Mouse (Mus musculus) lung, postnatal 10 days (tissue): ENCODE data around the gene Gm3173.
"Not testable (repeated sequence)": the region's sequence is repeated elsewhere in the genome, so short reads cannot be mapped to it uniquely, and the experiment has no call there.

ENCODE experiments used
- DNase-seq: peaks from one replicate; pipeline ENCODE4 v3.0.0; 2021

Gm3173 gene

GRCm38 (mm10) chr14:4430692-4431091 lies at the start of gene Gm3173:
Gene Gm3173, plus strand, starts transcription at chr14:4430992.
- not testable (repeated sequence) for DNase-seq

DNA sequence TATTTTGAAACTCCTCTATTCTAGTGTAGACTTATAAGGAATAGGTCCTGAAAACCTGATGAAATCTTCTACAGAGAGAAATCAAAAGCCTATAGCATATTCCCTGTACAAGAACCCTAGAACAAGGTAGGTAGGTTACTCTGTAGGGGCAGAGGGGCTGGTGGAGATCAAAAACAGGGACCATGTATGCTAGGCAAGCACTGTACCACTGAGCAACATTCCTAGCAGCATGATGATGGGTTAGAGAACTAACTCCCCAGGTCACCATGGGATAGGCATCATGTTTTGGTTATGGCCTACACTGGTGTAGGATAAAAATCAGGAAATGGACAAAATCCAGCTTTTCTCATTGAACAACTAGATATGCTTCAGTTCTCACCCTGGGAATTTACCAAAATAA lies 45.2 kb upstream of the Gm3173 start:
- not testable (repeated sequence) for DNase-seq

DNA sequence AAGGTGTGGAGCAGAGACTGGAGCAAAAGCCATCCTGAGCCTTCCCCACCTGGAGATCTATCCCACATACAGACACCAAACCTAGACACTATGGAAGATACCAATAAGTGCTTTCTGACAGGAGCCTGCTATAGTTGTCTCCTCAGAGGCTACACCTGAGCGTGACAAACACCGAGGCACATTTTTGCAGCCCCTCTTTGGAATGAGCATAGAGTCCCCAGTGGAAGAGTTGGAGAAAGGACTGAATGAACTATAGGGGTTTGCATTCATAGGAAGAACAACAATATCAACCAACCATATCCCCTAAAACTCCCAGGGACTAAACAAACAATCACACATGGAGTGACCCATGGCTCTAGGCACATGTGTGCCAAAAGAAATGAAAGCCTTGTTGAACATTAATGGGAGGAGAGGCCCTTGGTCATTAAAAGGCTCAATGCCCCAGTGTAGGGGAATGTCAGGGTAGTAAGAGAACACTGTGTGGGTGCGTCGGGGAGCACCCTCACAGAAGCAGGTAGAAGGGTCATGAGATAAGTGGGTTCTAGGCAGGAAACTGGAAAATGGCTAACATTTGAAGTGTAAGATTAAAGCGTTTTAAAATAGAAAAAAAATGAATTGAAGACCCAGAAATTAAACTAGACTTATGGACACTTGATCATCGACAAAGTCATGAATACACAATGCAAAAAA lies 37.8 kb upstream of the Gm3173 start:
- DNase-seq = not testable (repeated sequence)

DNA sequence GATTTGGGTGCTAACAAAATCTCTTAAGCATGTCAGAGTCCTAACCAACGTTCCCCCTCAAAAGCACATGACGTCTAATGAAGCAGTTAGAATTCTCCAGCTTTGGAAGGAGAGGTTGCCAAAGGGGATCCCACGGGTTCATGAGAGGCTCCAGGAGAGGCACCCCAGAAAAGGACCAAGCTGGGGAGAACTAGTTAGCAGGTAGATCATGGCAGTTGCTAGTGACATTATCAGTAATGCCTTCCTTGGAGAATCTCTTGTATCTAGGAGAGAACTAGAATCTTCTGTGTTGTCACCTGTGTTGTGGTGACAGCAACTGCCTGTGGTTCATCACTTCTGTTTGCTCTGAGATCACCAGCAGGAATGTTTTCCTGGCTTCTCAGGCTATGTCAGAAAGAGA lies 33.6 kb upstream of the Gm3173 start, which contains the start of gene Gm3159:
Gene Gm3159 (plus strand): TSS at position 301 of the 400 bp plus-strand sequence.
- not testable (repeated sequence) for DNase-seq

DNA sequence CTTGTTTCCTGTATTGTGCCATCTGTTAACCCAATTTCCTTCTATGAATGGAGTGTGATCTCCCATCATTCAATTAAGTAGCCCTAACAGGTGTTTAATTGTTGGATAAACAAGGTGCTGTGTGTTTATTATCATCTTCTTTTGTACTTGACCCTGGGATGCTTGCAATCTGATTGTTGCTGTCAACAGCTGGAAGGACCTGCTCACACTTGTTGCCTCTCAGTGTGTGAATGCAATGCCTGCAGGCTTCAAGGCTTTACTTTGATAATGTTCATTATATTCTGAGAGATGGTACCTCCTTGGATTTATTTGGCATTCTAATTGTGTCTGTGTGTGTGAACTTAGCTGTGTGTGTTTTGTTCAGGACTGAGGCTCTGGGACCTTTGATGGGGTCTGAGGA lies 32.2 kb upstream of the Gm3173 start:
- DNase-seq = not testable (repeated sequence)

DNA sequence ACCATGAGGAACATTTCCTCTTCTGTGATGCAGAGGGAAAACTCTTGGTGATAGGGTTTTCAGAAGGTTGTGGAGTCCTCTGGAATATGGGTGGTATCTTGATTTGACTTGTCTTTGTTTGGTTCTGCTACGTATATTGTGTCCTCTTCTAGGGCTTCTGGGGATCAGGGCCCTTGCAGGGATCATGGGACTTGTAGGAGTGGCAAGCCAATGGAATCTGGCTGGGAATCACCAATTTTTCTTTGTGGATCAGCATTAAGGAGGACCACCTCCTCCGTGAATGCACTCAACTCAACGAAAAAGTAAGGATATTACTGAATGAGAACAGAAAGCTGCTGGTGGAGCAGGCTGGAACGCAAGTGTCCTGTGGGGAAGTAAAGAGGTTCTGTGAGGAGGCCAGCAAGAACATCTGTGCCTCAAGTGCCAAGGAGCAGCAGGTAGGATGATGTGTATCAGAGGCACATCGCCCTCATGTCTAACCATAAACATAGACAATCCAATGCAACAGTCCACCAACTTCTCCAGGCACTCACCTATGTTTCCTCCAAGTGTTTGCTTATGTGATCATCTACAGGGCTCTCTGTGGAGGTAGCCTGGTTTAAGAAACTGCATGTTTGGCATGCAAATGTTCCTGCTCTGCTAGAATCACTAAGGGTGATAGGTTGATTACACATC lies 30.5 kb upstream of the Gm3173 start:
- DNase-seq = not testable (repeated sequence)

- DNase-seq = not testable (repeated sequence)
These were observed 29.5 kb upstream of the Gm3173 start for GRCm38 (mm10) chr14:4401245-4401644.

DNA sequence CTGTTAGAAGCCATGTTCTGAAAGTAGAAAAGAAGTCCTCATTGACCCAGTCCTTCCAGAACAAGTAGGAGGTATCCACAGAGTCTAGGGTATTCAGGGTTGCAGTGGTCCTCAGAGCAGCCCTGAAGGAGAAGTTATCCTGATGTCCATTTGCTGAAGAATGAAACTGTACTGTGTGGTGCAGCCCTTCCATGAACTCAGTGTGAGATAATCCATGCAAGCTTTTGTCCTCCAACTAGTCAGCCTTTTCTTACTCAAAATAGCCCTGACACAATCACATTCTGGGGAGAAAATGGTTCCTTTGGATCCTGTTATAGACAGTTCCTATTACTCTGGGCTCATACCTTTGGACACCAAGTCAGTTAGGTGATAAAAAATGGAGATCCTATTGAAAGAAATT lies 27.0 kb upstream of the Gm3173 start:
- DNase-seq = not testable (repeated sequence)

GRCm38 (mm10) chr14:4409939-4410338 lies 20.9 kb upstream of the Gm3173 start:
- DNase-seq = not testable (repeated sequence)

DNA sequence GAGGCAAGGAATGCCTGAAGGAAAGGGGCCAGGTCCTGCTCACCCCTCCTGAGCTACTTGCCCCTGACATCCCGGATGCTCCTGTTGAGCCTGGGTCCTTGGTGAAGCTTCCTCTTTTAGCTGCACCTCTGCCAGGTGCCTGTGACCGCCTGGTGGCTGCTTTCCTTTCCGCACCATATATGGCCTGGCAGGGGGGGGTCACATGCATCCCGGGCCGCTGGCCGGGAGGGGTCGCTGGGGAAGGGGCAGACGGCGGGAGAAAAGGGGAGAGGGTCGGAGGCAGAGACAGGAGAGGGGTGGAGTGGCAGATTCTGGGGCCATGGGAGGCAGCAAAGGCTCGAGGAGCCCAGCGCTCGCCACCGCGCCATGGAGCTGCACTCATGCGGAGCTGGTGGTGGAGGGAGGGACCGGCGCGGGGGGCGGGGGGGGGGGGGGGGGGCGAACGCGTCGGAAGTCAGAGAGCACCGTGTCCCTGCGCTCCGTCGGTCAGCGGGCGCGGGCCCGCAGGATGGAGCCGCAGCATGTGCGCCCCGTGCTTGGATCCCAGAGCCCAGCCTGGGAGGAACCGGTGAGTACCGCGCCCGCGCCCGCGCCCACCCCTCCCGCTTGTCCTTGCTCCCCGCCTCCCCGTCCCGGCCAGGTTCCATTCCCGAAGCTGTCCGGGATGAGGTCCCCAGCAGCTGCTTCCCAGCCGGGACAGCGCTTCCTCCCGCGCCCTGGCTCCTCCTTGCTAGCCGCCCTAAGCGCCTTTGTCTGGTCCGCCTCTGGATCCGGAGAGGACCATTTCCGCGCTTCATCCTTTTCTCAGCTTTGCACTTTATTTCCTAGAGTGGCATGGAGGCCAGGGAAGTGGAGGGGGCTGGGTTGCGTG lies 15.6 kb upstream of the Gm3173 start, which contains the start of gene Gm3164:
Gene Gm3164 (plus strand): TSS at position 484 of the 871 bp plus-strand sequence.
- peak; percentile 66 for DNase-seq

GRCm38 (mm10) chr14:4481445-4481844 lies 50.7 kb downstream of the Gm3173 start, which contains the start of gene Gm3182:
Gene Gm3182, plus strand, starts transcription at chr14:4481745.
- not testable (repeated sequence) for DNase-seq

DNA sequence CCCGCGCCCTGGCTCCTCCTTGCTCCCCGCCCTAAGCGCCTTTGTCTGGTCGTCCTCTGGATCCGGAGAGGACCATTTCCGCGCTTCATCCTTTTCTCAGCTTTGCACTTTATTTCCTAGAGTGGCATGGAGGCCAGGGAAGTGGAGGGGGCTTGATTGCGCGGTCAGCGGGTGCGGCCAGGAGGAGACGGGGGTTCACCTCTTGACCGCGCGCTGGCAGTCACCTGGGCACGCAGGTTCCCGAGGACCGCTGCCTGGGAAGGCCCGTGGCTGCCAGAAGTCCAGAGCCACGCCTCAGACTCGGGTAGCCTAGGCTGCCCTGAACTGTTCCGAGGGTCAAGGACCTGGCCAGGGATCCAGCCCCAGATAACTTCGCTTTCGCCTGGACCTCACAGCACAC lies 68.6 kb downstream of the Gm3173 start:
- DNase-seq = not testable (repeated sequence)

DNA sequence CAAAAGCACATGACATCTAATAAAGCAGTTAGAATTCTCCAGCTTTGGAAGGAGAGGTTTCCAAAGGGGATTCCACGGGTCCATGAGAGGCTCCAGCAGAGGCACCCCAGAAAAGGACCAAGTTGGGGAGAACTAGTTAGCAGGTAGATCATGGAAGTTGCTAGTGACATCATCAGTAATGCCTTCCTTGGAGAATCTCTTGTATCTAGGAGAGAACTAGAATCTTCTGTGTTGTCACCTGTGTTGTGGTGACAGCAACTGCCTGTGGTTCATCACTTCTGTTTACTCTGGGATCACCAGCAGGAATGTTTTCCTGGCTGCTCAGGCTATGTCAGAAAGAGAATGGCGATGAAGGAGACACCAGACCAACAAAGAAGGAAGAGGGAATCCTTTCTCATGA lies 124.3 kb downstream of the Gm3173 start, which contains the start of gene Gm3047:
Gene Gm3047 (plus strand): TSS at position 301 of the 400 bp plus-strand sequence.
- DNase-seq = not testable (repeated sequence)
